Mouse (Mus musculus) frontal cortex, postnatal 25 days (tissue): ENCODE measurements around the gene Tff2.

Experiments used
- DNase-seq, 2 experiments: peaks; one replicate each; pipeline ENCODE4 v3.0.0; 2022; ENCODE audit warnings: low spot score in 2 of 2

The Tff2 gene

GRCm38 (mm10) chr17:31144040-31145037, at the start of gene Tff2:
TSS of gene Tff2 (minus strand) at chr17:31144282.
- DNase-seq, result no peak

GRCm38 (mm10) chr17:31193360-31193759, 49.3 kb upstream of the Tff2 start:
- DNase-seq, result no peak

DNA sequence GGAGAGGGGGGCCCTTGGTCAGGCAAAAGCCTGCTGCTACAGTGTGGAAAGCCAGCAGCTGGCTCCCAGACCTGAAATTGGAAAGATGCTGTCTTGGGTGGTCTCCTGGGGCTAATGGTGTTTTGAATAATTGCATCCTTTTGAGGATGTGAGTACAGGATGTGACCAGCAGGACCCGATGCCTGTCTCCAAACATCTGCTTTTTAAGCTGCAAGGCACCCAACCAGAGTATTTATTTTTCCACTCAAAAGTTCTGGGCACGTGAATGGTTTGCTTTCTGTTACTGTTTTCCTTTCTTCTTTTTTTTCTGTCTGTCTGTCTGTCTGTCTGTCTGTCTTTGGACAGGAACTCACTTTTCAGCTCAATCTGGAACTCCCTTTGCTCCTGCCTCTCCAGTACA, 48.6 kb upstream of the Tff2 start:
- DNase-seq, result no peak

GRCm38 (mm10) chr17:31191825-31192224, 47.7 kb upstream of the Tff2 start:
- DNase-seq, result no peak

DNA sequence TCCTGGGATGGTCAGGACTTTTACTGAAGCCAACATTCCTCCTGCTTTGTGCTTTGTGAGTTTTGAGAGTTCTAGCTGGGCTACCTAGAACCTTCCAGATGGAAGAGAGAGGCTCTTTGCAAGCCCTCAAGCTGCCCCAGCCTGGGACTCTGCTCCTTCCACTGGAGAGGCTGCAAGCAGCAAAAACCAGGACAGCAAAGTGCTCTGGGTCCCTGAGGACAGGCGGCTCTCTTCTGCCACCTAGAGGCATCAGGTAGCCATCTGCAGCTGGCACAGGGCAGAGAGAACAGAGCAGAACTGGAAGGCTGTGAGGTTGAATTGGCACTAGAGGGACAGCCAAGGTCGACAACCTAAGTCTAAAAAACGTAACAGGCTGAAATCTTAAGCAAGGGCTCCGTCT, 43.3 kb upstream of the Tff2 start:
- peak; percentile 42 to 56 for DNase-seq

GRCm38 (mm10) chr17:31184269-31184990, 40.3 kb upstream of the Tff2 start:
- DNase-seq, result no peak

DNA sequence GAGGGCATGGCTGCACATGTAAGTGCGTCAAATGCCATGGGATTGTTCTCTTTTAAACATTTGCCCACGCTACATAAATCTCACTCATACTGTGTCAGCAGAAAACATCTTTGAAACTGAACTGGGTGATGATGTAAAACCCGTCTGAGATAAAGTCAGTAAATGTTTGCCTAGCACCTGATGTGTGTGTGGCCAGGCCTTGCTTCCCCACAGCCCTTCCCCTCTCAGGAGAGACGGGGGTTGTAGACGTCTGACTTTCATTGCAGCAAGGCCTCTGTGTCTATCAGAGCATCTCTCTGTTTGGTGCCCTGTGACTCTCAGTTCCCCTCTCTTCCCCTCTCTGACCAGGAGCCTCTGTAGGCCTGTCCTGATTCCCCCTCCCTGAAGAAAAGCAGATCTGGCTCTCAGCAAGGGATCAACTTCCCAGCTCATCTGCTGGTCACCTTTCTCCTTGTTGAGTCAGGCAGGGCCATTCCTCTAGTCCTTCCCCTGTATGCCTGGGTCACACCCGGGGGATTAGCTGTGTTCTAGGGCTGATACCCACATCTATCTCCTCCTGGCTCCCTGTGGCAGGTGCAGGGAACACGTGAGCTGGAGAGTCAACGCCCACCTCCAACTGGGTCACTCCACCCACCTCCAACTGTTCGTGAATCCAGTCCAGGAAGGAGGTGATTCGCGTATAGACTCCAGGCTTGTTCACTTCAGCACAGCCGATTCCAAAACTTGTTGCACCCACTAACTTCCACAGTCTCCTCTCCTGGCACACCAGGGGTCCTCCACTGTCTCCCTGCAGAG, 39.3 kb upstream of the Tff2 start:
- DNase-seq, result peak in 1 of 2 experiments; percentile 6

- no peak for DNase-seq
Observed at GRCm38 (mm10) chr17:31181490-31181889, 37.4 kb upstream of the Tff2 start.

DNA sequence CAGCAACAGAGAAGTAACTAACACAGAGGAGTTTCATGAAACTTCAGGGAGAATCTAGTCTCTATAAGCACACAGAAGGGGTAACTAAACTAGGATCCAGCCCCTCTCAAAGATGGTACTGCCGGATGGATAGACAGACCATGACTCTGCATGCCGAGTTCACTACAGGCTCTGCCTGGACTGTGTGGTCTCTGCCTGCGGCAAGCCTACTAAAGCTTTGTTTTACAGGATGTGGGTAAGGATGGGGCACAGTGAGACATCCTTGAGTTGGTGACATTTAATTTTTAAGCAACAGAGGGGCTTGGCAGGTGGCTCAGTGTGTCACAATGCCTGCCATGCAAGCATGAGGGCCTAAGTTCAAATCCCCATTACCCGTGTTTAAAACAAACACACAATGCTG, 32.2 kb upstream of the Tff2 start:
- DNase-seq, result no peak

- no peak for DNase-seq
Observed at GRCm38 (mm10) chr17:31169796-31170195, 25.7 kb upstream of the Tff2 start.

DNA sequence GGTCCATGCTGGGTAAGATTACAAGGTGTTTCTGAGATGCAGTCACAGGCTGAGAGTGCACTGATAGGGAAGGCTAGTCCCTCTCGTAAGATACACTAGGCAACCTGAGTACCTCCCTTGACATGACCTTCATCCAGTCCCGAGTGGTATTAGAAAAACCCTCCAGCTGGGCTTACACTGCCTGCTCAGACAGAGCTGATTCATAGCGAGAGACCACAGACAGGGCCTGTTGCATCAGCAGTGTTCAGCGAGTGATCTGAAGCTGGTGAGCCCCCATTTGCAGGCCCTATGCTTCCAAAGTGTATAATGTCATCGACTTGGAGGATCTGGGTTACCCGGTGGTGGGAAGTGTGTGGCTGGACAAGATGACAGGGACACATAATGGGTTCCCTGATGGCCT, 21.0 kb upstream of the Tff2 start, which contains the start of gene Tff1:
TSS of gene Tff1 (minus strand) at position 151 of the 400 bp plus-strand sequence.
- DNase-seq, result no peak

DNA sequence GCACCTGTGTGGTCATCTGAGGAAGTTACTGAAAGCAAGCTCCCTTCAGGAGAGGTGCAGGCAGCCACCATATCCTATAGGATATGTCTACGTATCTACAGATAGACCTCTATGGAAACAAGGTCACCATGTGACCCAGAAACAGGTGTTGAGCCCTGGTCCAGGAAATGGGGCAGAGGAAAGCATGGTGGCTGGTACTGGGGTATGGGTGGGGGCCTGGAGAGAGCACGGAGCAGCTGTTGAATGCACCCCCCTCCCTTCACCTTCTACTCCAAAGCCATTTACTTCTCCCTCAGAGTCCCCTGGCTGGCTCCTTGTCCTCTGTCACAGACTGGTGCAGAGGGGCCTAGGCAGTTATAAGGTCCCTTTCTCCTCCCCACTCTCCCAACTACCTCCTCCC, 19.7 kb upstream of the Tff2 start:
- no peak for DNase-seq

DNA sequence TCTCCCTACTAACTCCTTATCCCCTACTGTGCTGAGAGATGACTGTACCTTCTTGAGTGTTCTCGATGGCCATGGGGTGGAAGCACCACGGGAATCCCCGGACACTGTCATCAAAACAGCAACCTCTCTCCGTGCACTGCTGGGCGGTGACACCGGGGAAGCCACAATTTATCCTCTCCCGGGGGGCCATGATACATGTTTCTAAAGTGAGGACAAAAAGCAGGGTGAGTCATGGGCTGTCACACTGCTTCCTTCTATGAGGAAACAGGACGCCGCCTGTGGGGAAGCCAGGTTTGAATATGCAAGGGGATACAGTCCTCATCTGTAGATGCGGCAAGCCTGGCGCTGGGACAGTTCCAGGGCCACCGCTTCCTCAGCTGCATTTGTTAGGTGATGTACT, 18.5 kb upstream of the Tff2 start:
- DNase-seq, result no peak

- DNase-seq, result no peak
Observed at GRCm38 (mm10) chr17:31160291-31160690, 16.2 kb upstream of the Tff2 start.

- DNase-seq, result no peak
Observed at GRCm38 (mm10) chr17:31157921-31158320, 13.8 kb upstream of the Tff2 start.

GRCm38 (mm10) chr17:31153785-31154184, 9.7 kb upstream of the Tff2 start:
- no peak for DNase-seq

DNA sequence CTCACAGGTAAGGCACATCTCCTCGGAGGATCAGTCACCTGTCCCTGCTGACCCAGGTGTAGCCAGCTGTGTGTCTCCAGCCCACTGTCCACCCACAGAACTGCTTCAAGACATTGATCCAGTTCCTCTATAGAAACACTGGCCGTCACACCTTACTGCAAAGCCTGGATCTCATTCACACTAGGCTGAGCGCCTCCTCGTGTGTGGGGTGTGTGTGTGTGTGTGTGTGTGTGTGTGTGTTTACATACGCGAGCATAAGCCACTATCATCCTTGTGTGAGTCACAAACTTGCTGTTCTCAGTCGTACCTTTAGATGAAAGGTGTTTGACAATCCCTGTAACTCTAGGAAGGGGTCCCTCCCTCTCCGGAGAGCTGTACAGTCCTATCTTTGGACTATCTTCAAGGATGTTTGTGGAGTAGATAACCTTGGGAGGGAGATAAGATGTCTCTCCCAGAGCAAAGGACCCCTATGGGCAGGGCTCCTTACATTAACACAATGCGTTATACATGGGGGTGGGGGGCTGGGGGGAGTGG, 9.0 kb upstream of the Tff2 start:
- DNase-seq, result no peak

DNA sequence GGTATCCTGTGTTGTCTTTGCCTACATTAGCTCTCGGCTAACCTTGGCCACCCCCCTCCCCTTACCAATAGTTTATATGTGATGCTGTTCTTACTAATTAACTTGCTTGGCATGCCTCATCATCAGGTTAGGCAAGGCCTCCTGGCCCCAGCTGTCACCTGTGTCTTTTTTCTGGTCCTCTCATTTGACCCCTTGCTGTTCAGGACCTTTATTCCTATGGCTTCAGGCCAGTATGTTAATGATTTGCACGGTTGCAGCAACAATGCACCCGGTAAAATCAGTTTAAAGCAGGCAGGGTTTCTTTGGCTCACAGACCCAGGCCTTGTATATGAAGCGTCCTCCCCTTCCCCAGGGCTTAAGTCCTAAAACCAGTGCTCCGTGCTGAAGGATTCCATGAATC, 8.4 kb upstream of the Tff2 start:
- no peak for DNase-seq

GRCm38 (mm10) chr17:31145998-31146397, 1.9 kb upstream of the Tff2 start:
- DNase-seq, result no peak

GRCm38 (mm10) chr17:31142116-31142515, 2.0 kb downstream of the Tff2 start:
- DNase-seq, result no peak

DNA sequence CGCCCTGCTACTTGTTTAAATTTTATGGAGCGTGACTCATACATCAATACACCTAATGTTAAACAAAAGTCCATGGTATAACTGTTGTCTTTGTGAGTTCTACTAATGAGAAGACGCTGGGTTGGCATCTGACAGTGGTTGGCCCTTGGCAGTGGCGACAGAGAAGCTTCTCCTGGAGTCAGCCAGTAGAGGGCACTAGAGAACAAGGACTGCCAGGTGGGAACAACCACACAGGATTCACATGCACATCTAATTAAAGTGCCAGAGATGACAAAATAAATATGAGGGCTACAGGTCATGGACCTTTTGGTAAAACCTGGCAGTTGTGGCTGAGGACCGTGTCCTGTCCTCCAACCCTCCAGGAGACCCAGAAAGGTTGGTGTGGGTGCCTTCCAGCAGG, 5.7 kb downstream of the Tff2 start:
- peak in 1 of 2 experiments; percentile 32 for DNase-seq

DNA sequence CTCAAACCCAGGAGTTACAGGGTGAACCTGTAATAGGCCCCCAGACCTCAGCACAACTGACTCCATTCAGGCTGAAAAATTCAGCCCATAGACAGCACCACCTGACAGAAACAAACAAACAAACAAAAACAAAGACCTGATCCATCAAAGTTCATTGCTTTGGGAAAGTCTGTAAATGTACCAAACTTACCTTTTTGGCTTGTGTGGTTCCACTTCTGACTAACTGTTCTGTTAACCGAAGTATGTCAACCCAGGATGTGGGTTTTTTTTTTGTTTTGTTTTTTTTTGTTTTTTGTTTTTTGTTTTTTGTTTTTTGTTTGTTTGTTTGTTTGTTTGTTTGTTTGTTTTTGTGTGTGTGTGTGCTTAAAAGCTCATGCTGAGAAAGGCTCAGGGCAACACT, 7.3 kb downstream of the Tff2 start:
- DNase-seq, result no peak
